Mouse (Mus musculus) embryonic facial prominence, embryonic 15.5 days (tissue): ENCODE measurements around the gene Olfr147. TPM values are rescaled to one million over a fixed set of nuclear protein-coding genes. Genes with fewer than 3 reads are reported as not detected.
"Not testable (repeated sequence)": the region's sequence is repeated elsewhere in the genome, so short reads cannot be mapped to it uniquely, and the experiment has no call there.

Source experiments
- ATAC-seq: fragments of 200-750 bp; cut with Nextera tagmentation; 2 replicates; pipeline ENCODE4 v1.8.0; 2017; ENCODE audit warnings: low read depth, moderate TSS enrichment; ENCODE audit not compliant: insufficient number of reproducible peaks, low FRiP score, low TSS enrichment
- H3K27ac ChIP-seq: fragments of 300-500 bp; sonication (generic); replicated peaks from 2 replicates; pipeline ENCODE4 v1.5.1; 2015; ENCODE audit warnings: mild to moderate bottlenecking, inconsistent platforms
- H3K27me3 ChIP-seq: fragments of 300-500 bp; sonication (generic); 2 replicates; pipeline ENCODE4 v1.6.1; 2015; ENCODE audit warnings: inconsistent platforms
- H3K36me3 ChIP-seq: fragments of 300-500 bp; sonication (generic); 2 replicates; pipeline ENCODE4 v1.6.1; 2015; ENCODE audit warnings: mild to moderate bottlenecking, inconsistent platforms
- H3K4me1 ChIP-seq: fragments of 300-500 bp; sonication (generic); 2 replicates; pipeline ENCODE4 v1.6.1; 2015; ENCODE audit warnings: inconsistent platforms
- H3K4me2 ChIP-seq: fragments of 300-500 bp; sonication (generic); replicated peaks from 2 replicates; pipeline ENCODE4 v1.6.1; 2015; ENCODE audit warnings: mild to moderate bottlenecking, inconsistent platforms
- H3K4me3 ChIP-seq: fragments of 300-500 bp; sonication (generic); replicated peaks from 2 replicates; pipeline ENCODE4 v1.5.1; 2015; ENCODE audit warnings: mild to moderate bottlenecking, inconsistent platforms
- H3K9ac ChIP-seq: fragments of 300-500 bp; sonication (generic); 2 replicates; pipeline ENCODE4 v1.6.1; 2015; ENCODE audit warnings: inconsistent platforms
- H3K9me3 ChIP-seq: fragments of 300-500 bp; sonication (generic); replicated peaks from 2 replicates; pipeline ENCODE4 v1.6.1; 2016; ENCODE audit warnings: inconsistent platforms
- WGBS: fragments of 180-500 bp; shearing (Covaris S2); methylation state at CpG from one replicate; pipeline ENCODE4 v1.1.7; 2015; 5-methylcytosine and 5-hydroxymethylcytosine counted together
- polyA plus RNA-seq: library from polyadenylated mRNA; unstranded; fragments of >200 nt; fragmentation: Nextera tagmentation; extraction: Ambion mirVana; gene quantifications from 2 replicates; pipeline ENCODE4 v1.2.1, GENCODE M21; 2015

Gene Olfr147
- not detected in 2 replicates for polyA plus RNA-seq

GRCm38 (mm10) chr9:38401398-38401797, at the start of gene Olfr147:
Gene Olfr147 (plus strand): TSS chr9:38401698.
- Histone ChIP-seq H3K4me1 (no peaks in the 10 kb centered on the region), H3K9ac (no peak within 1 kb of the TSS), H3K4me2 (no peak within 1 kb of the TSS), H3K9me3 (no peaks in the 10 kb centered on the region), H3K27ac (no peak within 1 kb of the TSS), H3K4me3 (no peak within 1 kb of the TSS), H3K27me3 (no peaks in the 10 kb centered on the region), H3K36me3 (no peaks in the 10 kb centered on the region)
- 70% methylated on average over 1 of the region's 1 CpGs for WGBS
- ATAC-seq = no peak

DNA sequence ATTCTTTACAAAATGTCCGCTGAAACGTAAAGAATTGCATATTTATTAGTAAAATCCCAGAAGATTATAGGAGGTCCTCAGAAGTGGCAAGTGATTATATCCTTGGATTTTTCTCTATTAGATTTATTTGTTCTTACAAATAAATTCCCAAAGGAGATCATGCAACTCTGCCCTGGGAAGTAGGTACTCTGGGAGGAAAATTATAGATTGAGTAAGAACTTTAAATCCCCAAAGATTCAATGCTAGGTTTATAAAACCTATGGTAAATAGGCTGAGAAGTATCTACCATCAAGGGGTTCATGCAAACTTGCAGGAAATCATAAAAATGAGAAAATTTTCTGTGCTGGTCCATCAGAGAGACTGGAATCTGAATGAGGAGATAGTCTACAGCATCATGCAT, 34.9 kb upstream of the Olfr147 start, which contains the start of gene Olfr250:
Gene Olfr250, plus strand, starts transcription at position 301 of the 400 bp plus-strand sequence.
- Histone ChIP-seq H3K27ac (no peak within 1 kb of the TSS), H3K36me3 (no peaks in the 10 kb centered on the region), H3K4me1 (no peaks in the 10 kb centered on the region), H3K9me3 (no peaks in the 10 kb centered on the region), H3K4me2 (no peak within 1 kb of the TSS), H3K4me3 (no peak within 1 kb of the TSS), H3K27me3 (no peaks in the 10 kb centered on the region), H3K9ac (no peak within 1 kb of the TSS)
- WGBS = 82% methylated on average over 2 of the region's 2 CpGs
- no peak for ATAC-seq

- Histone ChIP-seq H3K27me3 (no peaks in the 10 kb centered on the region), H3K4me2 (no peak within 1 kb of the TSS), H3K4me1 (no peaks in the 10 kb centered on the region), H3K9me3 (no peaks in the 10 kb centered on the region), H3K27ac (no peak within 1 kb of the TSS), H3K36me3 (no peaks in the 10 kb centered on the region), H3K4me3 (no peak within 1 kb of the TSS), H3K9ac (no peak within 1 kb of the TSS)
- ATAC-seq = no peak
- WGBS = 58% methylated on average over 2 of the region's 2 CpGs
Observed at GRCm38 (mm10) chr9:38376786-38377185, 24.7 kb upstream of the Olfr147 start, which contains the start of gene Olfr251. Gene Olfr251 (plus strand): TSS chr9:38377086.

DNA sequence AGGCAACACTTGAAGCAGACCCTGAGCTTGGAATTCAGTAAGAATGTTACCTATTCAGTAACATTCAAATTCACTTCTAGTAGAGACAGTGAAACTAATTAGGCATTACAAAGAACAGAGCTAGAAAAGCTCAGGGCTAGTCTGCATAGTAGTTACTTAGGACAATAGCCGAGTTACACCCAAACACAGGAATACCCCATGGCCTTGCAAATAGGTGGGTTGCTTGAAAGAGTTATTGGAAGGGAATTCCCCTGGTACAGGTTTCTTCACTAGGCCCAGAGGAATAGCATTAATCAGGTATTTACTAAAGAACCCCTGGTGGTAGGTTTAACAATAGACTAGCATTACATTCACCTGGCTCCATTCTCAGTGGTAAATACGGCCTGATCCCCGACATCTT, 6.0 kb downstream of the Olfr147 start:
- not testable (repeated sequence) for H3K36me3 ChIP-seq, H3K9me3 ChIP-seq, H3K4me2 ChIP-seq, H3K4me3 ChIP-seq, H3K4me1 ChIP-seq, H3K27ac ChIP-seq, ATAC-seq, H3K9ac ChIP-seq, H3K27me3 ChIP-seq
- WGBS = 92% methylated on average over 3 of the region's 3 CpGs

GRCm38 (mm10) chr9:38413502-38413901, 12.0 kb downstream of the Olfr147 start:
- not testable (repeated sequence) for H3K27me3 ChIP-seq, H3K4me1 ChIP-seq, H3K4me2 ChIP-seq, H3K4me3 ChIP-seq, H3K27ac ChIP-seq, H3K36me3 ChIP-seq, ATAC-seq, H3K9me3 ChIP-seq, H3K9ac ChIP-seq
- 89% methylated on average over 14 of the region's 14 CpGs for WGBS

DNA sequence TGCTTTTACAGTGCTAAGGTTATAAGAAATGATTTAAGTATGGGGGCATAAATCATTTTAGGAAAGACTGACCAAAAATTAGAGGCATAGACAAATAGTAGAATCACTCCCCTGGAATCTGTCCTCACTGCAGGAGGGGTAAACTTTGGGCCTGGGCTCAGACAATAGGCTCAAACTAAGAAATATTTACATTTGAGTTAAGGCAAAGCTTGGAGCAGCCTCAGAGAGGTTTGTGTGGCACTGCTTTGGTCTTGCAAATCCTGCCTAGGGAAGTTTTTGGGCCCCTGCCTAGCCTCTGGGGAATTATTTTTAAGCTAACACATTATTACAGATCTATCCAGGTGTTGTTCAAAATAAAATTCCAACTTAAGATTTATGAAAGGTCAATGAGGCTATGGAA, 22.3 kb downstream of the Olfr147 start:
- Histone ChIP-seq H3K27me3 (no peaks in the 10 kb centered on the region), H3K4me2 (no peak overlapping the region), H3K27ac (no peak overlapping the region), H3K9ac (no peak overlapping the region), H3K4me3 (no peak overlapping the region), H3K36me3 (no peaks in the 10 kb centered on the region), H3K4me1 (no peaks in the 10 kb centered on the region), H3K9me3 (no peaks in the 10 kb centered on the region)
- no peak for ATAC-seq

DNA sequence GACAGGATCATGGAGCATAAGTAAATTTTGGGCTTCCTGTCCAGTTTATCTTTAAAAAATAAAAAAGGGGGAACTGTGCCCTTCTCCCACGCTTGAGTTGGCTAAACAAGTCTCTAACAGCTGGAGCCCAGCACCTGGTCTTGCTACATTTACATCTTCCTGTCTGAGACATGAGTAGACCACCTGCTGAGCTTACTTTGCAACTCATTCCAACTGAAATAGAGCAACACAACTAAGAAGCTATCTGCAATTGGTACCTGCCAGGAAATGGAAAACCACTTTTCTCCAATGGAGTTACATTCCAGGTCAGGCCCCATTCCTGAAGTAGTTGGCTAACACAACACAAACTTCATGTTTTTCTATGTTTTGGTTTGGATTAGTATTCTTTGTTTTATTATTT, 25.5 kb downstream of the Olfr147 start:
- H3K9me3 ChIP-seq = no peaks in the 10 kb centered on the region
- WGBS = 49% methylated on average over 1 of the region's 1 CpGs
- no peaks in the 10 kb centered on the region for H3K4me1 ChIP-seq
- no peak overlapping the region for H3K4me2 ChIP-seq
- H3K36me3 ChIP-seq = no peaks in the 10 kb centered on the region
- no peak overlapping the region for H3K4me3 ChIP-seq
- H3K27me3 ChIP-seq = no peaks in the 10 kb centered on the region
- H3K27ac ChIP-seq = no peak overlapping the region
- ATAC-seq = no peak
- H3K9ac ChIP-seq = no peak overlapping the region

DNA sequence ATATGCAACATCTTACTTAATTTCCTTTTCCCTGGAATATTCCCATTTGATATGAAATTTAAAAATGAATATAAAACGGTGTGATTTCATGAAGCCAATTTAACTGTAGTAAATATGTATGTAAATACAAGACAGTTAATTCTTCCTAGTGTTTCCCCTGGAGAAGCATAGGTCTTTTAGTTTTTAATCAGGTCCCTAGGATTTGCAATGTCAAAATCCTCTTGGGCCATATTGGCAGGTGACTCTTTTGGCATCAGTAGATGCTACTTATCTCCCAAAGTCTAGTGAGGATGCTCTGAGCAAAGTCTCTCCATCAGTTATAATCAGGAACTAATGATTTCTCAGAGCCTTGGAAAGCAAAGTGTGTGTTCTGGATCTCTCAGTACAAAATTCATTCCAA, 27.7 kb downstream of the Olfr147 start, which contains the start of gene Olfr901:
Gene Olfr901, plus strand, starts transcription at position 301 of the 400 bp plus-strand sequence.
- H3K4me2 ChIP-seq = no peak within 1 kb of the TSS
- H3K27me3 ChIP-seq = no peaks in the 10 kb centered on the region
- no peak within 1 kb of the TSS for H3K4me3 ChIP-seq
- no peaks in the 10 kb centered on the region for H3K9me3 ChIP-seq
- H3K36me3 ChIP-seq = no peaks in the 10 kb centered on the region
- H3K9ac ChIP-seq = no peak within 1 kb of the TSS
- no peak within 1 kb of the TSS for H3K27ac ChIP-seq
- H3K4me1 ChIP-seq = no peaks in the 10 kb centered on the region
- ATAC-seq = no peak
- 85% methylated on average over 1 of the region's 1 CpGs for WGBS

DNA sequence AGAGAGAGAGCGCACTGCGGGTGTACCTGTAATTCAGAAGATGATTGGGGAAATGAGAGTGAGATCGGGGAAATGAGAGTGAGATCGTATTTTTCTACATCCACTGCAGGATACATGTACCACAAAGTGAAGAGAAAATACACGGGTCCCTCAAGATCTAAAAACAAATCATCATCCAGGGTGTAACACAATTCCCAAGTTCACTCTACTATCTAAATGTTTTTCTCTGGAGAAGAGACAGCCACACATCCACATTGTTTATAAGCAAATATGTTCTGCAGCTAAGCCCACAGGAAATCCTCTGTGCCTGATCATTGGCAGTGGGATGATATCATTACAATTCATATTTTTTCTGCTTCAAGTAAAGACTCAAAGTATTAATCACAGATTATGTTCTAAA, 45.9 kb downstream of the Olfr147 start, which contains the start of gene Olfr902:
Gene Olfr902, plus strand, starts transcription at position 301 of the 400 bp plus-strand sequence.
- H3K9me3 ChIP-seq = no peaks in the 10 kb centered on the region
- no peak for ATAC-seq
- no peak within 1 kb of the TSS for H3K4me2 ChIP-seq
- H3K4me3 ChIP-seq = no peak within 1 kb of the TSS
- H3K9ac ChIP-seq = no peak within 1 kb of the TSS
- 82% methylated on average over 5 of the region's 5 CpGs for WGBS
- H3K36me3 ChIP-seq = no peaks in the 10 kb centered on the region
- no peak within 1 kb of the TSS for H3K27ac ChIP-seq
- no peaks in the 10 kb centered on the region for H3K27me3 ChIP-seq
- no peaks in the 10 kb centered on the region for H3K4me1 ChIP-seq

Other genes starting within 250 kb of the Olfr147 start
- gene Olfr891, start 220.9 kb upstream of the Olfr147 start, polyA plus RNA-seq = not detected in 2 replicates
- 0.16 TPM in 1 of 2 replicates, not detected in the other for gene Olfr893, start 193.3 kb upstream of the Olfr147 start, polyA plus RNA-seq
- gene Olfr894, start 183.6 kb upstream of the Olfr147 start, polyA plus RNA-seq = not detected in 2 replicates
- gene Olfr143, start 148.9 kb upstream of the Olfr147 start, polyA plus RNA-seq = not detected in 2 replicates
- gene Olfr895, start 133.8 kb upstream of the Olfr147 start, polyA plus RNA-seq = not detected in 2 replicates
- gene Olfr896-ps1, start 110.6 kb upstream of the Olfr147 start, polyA plus RNA-seq = not detected in 2 replicates
- 0.20 TPM in 1 of 2 replicates, not detected in the other for gene Olfr25, start 72.6 kb upstream of the Olfr147 start, polyA plus RNA-seq
- not detected in 2 replicates for gene Olfr898, start 53.3 kb upstream of the Olfr147 start, polyA plus RNA-seq
- 0.11 and 0.20 TPM in 2 replicates for gene Olfr250, start 34.8 kb upstream of the Olfr147 start, polyA plus RNA-seq
- not detected in 2 replicates for gene Olfr251, start 24.6 kb upstream of the Olfr147 start, polyA plus RNA-seq
- gene Olfr901, start 27.8 kb downstream of the Olfr147 start, polyA plus RNA-seq = not detected in 2 replicates
- gene Olfr902, start 46.0 kb downstream of the Olfr147 start, polyA plus RNA-seq = not detected in 2 replicates
- gene Olfr904, start 61.4 kb downstream of the Olfr147 start, polyA plus RNA-seq = not detected in 2 replicates
- 0.05 TPM in 1 of 2 replicates, not detected in the other for gene Olfr905, start 69.4 kb downstream of the Olfr147 start, polyA plus RNA-seq
- not detected in 2 replicates for gene Olfr906, start 85.4 kb downstream of the Olfr147 start, polyA plus RNA-seq
- gene Olfr907, start 94.1 kb downstream of the Olfr147 start, polyA plus RNA-seq = not detected in 2 replicates
- gene Olfr911-ps1, start 119.9 kb downstream of the Olfr147 start, polyA plus RNA-seq = not detected in 2 replicates
- gene Olfr910, start 136.2 kb downstream of the Olfr147 start, polyA plus RNA-seq = 0.11 TPM in 1 of 2 replicates, not detected in the other
- not detected in 2 replicates for gene Olfr912, start 178.5 kb downstream of the Olfr147 start, polyA plus RNA-seq
- gene Olfr913, start 191.1 kb downstream of the Olfr147 start, polyA plus RNA-seq = not detected in 2 replicates
- not detected in 2 replicates for gene Olfr914, start 203.4 kb downstream of the Olfr147 start, polyA plus RNA-seq